In genomic region chr10:81384605-81384982, GRCm38 (mm10) we compare ENCODE assay signal across 8 mouse cellular contexts. TPM values are rescaled to one million over a fixed set of nuclear protein-coding genes. Genes with fewer than 3 reads are reported as not detected.
DNase-seq lines count a peak whose midpoint lies in the region; ATAC-seq and TF ChIP-seq lines count a peak whose summit lies in the region.

No protein-coding gene starts in this region.

- no peak for TF ChIP-seq POLR2A in heart, adult 2 months (IDR thresholded peaks at IDR 0.05; ENCODE audit: insufficient read depth, low read depth, low read length)

- ATAC-seq in forebrain, embryonic 13.5 days: peak; percentile 28; the same call in 1 of the 2 replicates
- no peak for ATAC-seq in liver, embryonic 15.5 days (ENCODE audit: insufficient read depth)

- no peaks in the 10 kb centered on the region for H3K27me3 ChIP-seq in heart, adult 2 months (ENCODE audit: control insufficient read depth, insufficient read depth, low read length)
- no peaks in the 10 kb centered on the region for H3K27me3 ChIP-seq in C2C12 (ENCODE audit: control insufficient read depth, insufficient read depth, insufficient read length)
- no peaks in the 10 kb centered on the region for H3K27me3 ChIP-seq in forebrain, embryonic 13.5 days
- no peaks in the 10 kb centered on the region for H3K27me3 ChIP-seq in liver, embryonic 15.5 days

- TF ChIP-seq CTCF in heart, adult 2 months (IDR thresholded peaks at IDR 0.05): no peak
- TF ChIP-seq CTCF in C2C12 (IDR thresholded peaks at IDR 0.05; ENCODE audit: control insufficient read depth, insufficient read depth, insufficient read length): no peak

- H3ac ChIP-seq in C2C12 (ENCODE audit: control insufficient read depth, insufficient read length, low read depth): peak overlapping the region; percentile 89

- H3K9ac ChIP-seq in heart, adult 2 months (ENCODE audit: low read depth, low read length): peak overlapping the region; percentile 73
- peak overlapping the region; percentile 87 for H3K9ac ChIP-seq in forebrain, embryonic 13.5 days
- peak overlapping the region; percentile 75 for H3K9ac ChIP-seq in liver, embryonic 15.5 days

- H3K36me3 ChIP-seq in heart, adult 2 months (ENCODE audit: control insufficient read depth, insufficient read depth, low read length): no peaks in the 10 kb centered on the region
- peaks cover 33% of the 10 kb centered on the region for H3K36me3 ChIP-seq in C2C12 (ENCODE audit: control insufficient read depth, insufficient read depth)
- H3K36me3 ChIP-seq in forebrain, embryonic 13.5 days (ENCODE audit: poor library complexity, severe bottlenecking): peaks cover 32% of the 10 kb centered on the region
- H3K36me3 ChIP-seq in liver, embryonic 15.5 days (replicated peaks): peaks cover 29% of the 10 kb centered on the region

- no peak for DNase-seq in heart, adult 2 months
- DNase-seq in heart, postnatal 36 days: no peak
- no peak for DNase-seq in embryo, embryonic 10 days (ENCODE audit: low spot score)
- DNase-seq in cerebellum, postnatal 10 days: no peak
- DNase-seq in ovary, postnatal 36 days (ENCODE audit: low spot score): no peak

- no peaks in the 10 kb centered on the region for H3K9me3 ChIP-seq in forebrain, embryonic 13.5 days (replicated peaks)
- no peaks in the 10 kb centered on the region for H3K9me3 ChIP-seq in liver, embryonic 15.5 days (replicated peaks)

- no peak for TF ChIP-seq EP300 in heart, adult 2 months (IDR thresholded peaks at IDR 0.05; ENCODE audit: insufficient read depth, low read depth, low read length)

- H3K4me2 ChIP-seq in forebrain, embryonic 13.5 days: peak overlapping the region; percentile 94
- H3K4me2 ChIP-seq in liver, embryonic 15.5 days: peak overlapping the region; percentile 91

- peak overlapping the region; percentile 94 for H3K27ac ChIP-seq in heart, adult 2 months
- peak overlapping the region; percentile 84 for H3K27ac ChIP-seq in forebrain, embryonic 13.5 days
- H3K27ac ChIP-seq in liver, embryonic 15.5 days (replicated peaks): peak overlapping the region; percentile 99

- intact Hi-C loops in heart, adult 2 months (cut with DNase I): no loop called here
- intact Hi-C loops in heart, postnatal 36 days (cut with DNase I): loop anchor here (10.0 kb wide), 1 partner anchor 160 kb away; the partner anchor contains the start of gene Gna11

- WGBS in heart, adult 2 months: under 1% methylated on average over 19 of the region's 19 CpGs
- WGBS in forebrain, embryonic 13.5 days: under 1% methylated on average over 19 of the region's 19 CpGs
- WGBS in liver, embryonic 15.5 days (ENCODE audit: insufficient replicate concordance): under 1% methylated on average over 19 of the region's 19 CpGs

- no peaks in the 10 kb centered on the region; the same call in 1 of the 2 replicates for H3K79me2 ChIP-seq in heart, adult 2 months (replicated peaks; ENCODE audit: control insufficient read depth, insufficient read depth, low read length)
- peaks cover 33% of the 10 kb centered on the region for H3K79me2 ChIP-seq in C2C12 (ENCODE audit: control insufficient read depth, insufficient read depth)

- H3K4me3 ChIP-seq in heart, adult 2 months: peak overlapping the region; percentile 82
- H3K4me3 ChIP-seq in C2C12 (ENCODE audit: insufficient read depth, poor library complexity, severe bottlenecking): peak overlapping the region; percentile 100
- H3K4me3 ChIP-seq in forebrain, embryonic 13.5 days: peak overlapping the region; percentile 97
- H3K4me3 ChIP-seq in liver, embryonic 15.5 days (replicated peaks): peak overlapping the region; percentile 76

- H3K79me3 ChIP-seq in C2C12 (ENCODE audit: low read depth): peaks cover 25% of the 10 kb centered on the region

- peaks cover 6% of the 10 kb centered on the region for H3K4me1 ChIP-seq in heart, adult 2 months (ENCODE audit: control insufficient read depth, insufficient read depth, low read length)
- peaks cover 18% of the 10 kb centered on the region for H3K4me1 ChIP-seq in forebrain, embryonic 13.5 days
- H3K4me1 ChIP-seq in liver, embryonic 15.5 days (replicated peaks): peaks cover 83% of the 10 kb centered on the region

TF ChIP-seq in C2C12, 6 proteins besides CTCF, POLR2A, EP300 and RAD21:
- TF ChIP-seq MYOG (IDR thresholded peaks at IDR 0.05; ENCODE audit: control insufficient read depth, extremely low read depth, insufficient read length) (no peak), MYOD1 (IDR thresholded peaks at IDR 0.05; ENCODE audit: control insufficient read depth, insufficient read length, low read depth) (no peak), USF1 (IDR thresholded peaks at IDR 0.05; ENCODE audit: low read depth) (no peak), FOSL1 (IDR thresholded peaks at IDR 0.05; ENCODE audit: insufficient read depth, low read length, poor library complexity, severe bottlenecking) (no peak), CEBPB (IDR thresholded peaks at IDR 0.05; ENCODE audit: low read depth) (no peak), MAX (IDR thresholded peaks at IDR 0.05) (no peak)
TF ChIP-seq in C2C12: peak in this region for 0.

RNA-seq across cellular contexts. Expression of gene Gm48551, which starts 0.3 kb away (rescaled TPM):
- total RNA-seq in heart, adult 2 months (2021): 1 to 10 TPM in 1 of 2 experiments, under 1 TPM in 1; 0.73 to 1.9 TPM
- polyA plus RNA-seq in heart, adult 2 months (2012; rRNA removed): 2.1 and 3.5 TPM in 2 replicates
- 1 to 10 TPM; 1.1 to 2.0 TPM for total RNA-seq in heart, postnatal 36 days (2021)
- 1.7 TPM for polyA plus RNA-seq in C2C12 (2012; fragmentation: generic; extraction: Trizol)
- 4.2 and 5.8 TPM in 2 replicates for polyA plus RNA-seq in forebrain, embryonic 13.5 days (2015; fragmentation: Nextera tagmentation; extraction: Ambion mirVana)
- polyA plus RNA-seq in liver, embryonic 15.5 days (2015; fragmentation: Nextera tagmentation; extraction: Ambion mirVana): 0.75 and 0.88 TPM in 2 replicates

RNA-seq across cellular contexts. Expression of gene Dohh, which starts 0.4 kb away (rescaled TPM):
- total RNA-seq in heart, adult 2 months (2021): 10 to 100 TPM; 46.6 to 53.8 TPM
- 48.5 and 56.9 TPM in 2 replicates for polyA plus RNA-seq in heart, adult 2 months (2012; rRNA removed)
- total RNA-seq in heart, postnatal 36 days (2021): 10 to 100 TPM; 50.3 to 52.2 TPM
- 148 TPM for polyA plus RNA-seq in C2C12 (2012; fragmentation: generic; extraction: Trizol)
- polyA plus RNA-seq in forebrain, embryonic 13.5 days (2015; fragmentation: Nextera tagmentation; extraction: Ambion mirVana): 76.7 and 87.3 TPM in 2 replicates
- 50.9 and 56.2 TPM in 2 replicates for polyA plus RNA-seq in liver, embryonic 15.5 days (2015; fragmentation: Nextera tagmentation; extraction: Ambion mirVana)

RNA-seq across cellular contexts. Expression of gene Gm48552, which starts 4.2 kb away (rescaled TPM):
- total RNA-seq in heart, adult 2 months (2021): 1 to 10 TPM in 1 of 2 experiments, not detected in 1; 1.2 TPM
- 0.88 and 1.2 TPM in 2 replicates for polyA plus RNA-seq in heart, adult 2 months (2012; rRNA removed)
- total RNA-seq in heart, postnatal 36 days (2021): under 1 TPM in 1 of 2 experiments, not detected in 1; 0.62 TPM
- polyA plus RNA-seq in C2C12 (2012; fragmentation: generic; extraction: Trizol): 0.20 TPM
- 2.1 and 2.3 TPM in 2 replicates for polyA plus RNA-seq in forebrain, embryonic 13.5 days (2015; fragmentation: Nextera tagmentation; extraction: Ambion mirVana)
- polyA plus RNA-seq in liver, embryonic 15.5 days (2015; fragmentation: Nextera tagmentation; extraction: Ambion mirVana): 0.56 TPM in 1 of 2 replicates, not detected in the other

RNA-seq across cellular contexts. Expression of gene Fzr1, which starts 6.3 kb away (rescaled TPM):
- 10 to 100 TPM; 29.9 to 31.5 TPM for total RNA-seq in heart, adult 2 months (2021)
- 49.3 and 56.1 TPM in 2 replicates for polyA plus RNA-seq in heart, adult 2 months (2012; rRNA removed)
- 10 to 100 TPM; 27.8 to 29.4 TPM for total RNA-seq in heart, postnatal 36 days (2021)
- polyA plus RNA-seq in C2C12 (2012; fragmentation: generic; extraction: Trizol): 61.6 TPM
- 117 and 128 TPM in 2 replicates for polyA plus RNA-seq in forebrain, embryonic 13.5 days (2015; fragmentation: Nextera tagmentation; extraction: Ambion mirVana)
- polyA plus RNA-seq in liver, embryonic 15.5 days (2015; fragmentation: Nextera tagmentation; extraction: Ambion mirVana): 127 and 147 TPM in 2 replicates

RNA-seq across cellular contexts. Expression of gene Smim24, which starts 8.3 kb away (rescaled TPM):
- total RNA-seq in heart, adult 2 months (2021): 1 to 10 TPM; 2.0 to 2.3 TPM
- polyA plus RNA-seq in heart, adult 2 months (2012; rRNA removed): 8.3 and 8.6 TPM in 2 replicates
- total RNA-seq in heart, postnatal 36 days (2021): 1 to 10 TPM; 2.2 to 2.4 TPM
- polyA plus RNA-seq in C2C12 (2012; fragmentation: generic; extraction: Trizol): 0.32 TPM
- 1.8 TPM in 2 replicates for polyA plus RNA-seq in forebrain, embryonic 13.5 days (2015; fragmentation: Nextera tagmentation; extraction: Ambion mirVana)
- polyA plus RNA-seq in liver, embryonic 15.5 days (2015; fragmentation: Nextera tagmentation; extraction: Ambion mirVana): 1.9 and 2.3 TPM in 2 replicates
